Mouse (Mus musculus) lung, embryonic 14.5 days (tissue): Measurements from ENCODE around the gene 4930544D05Rik. TPM values are rescaled to one million over a fixed set of nuclear protein-coding genes. Genes with fewer than 3 reads are reported as not detected.

Source experiments
- ATAC-seq: fragments of 200-750 bp; cut with Nextera tagmentation; 2 replicates; pipeline ENCODE4 v1.8.0; 2017; ENCODE audit warnings: mild to moderate bottlenecking, moderate TSS enrichment, moderate library complexity; ENCODE audit not compliant: insufficient read depth
- DNase-seq: peaks from one replicate; pipeline ENCODE4 v3.0.0-alpha.2; 2015
- H3K27ac ChIP-seq: fragments of 300-500 bp; sonication (generic); 2 replicates; pipeline ENCODE4 v1.5.1; 2014; ENCODE audit warnings: low read depth, mild to moderate bottlenecking, moderate library complexity
- H3K27me3 ChIP-seq: fragments of 300-500 bp; sonication (generic); 2 replicates; pipeline ENCODE4 v1.6.1; 2014; ENCODE audit warnings: low read length, control low read depth; ENCODE audit not compliant: insufficient read depth
- H3K36me3 ChIP-seq: fragments of 300-500 bp; sonication (generic); 2 replicates; pipeline ENCODE4 v1.6.1; 2014; ENCODE audit warnings: control low read depth; ENCODE audit not compliant: insufficient read depth
- H3K4me1 ChIP-seq: fragments of 300-500 bp; sonication (generic); 2 replicates; pipeline ENCODE4 v1.6.1; 2014; ENCODE audit warnings: antibody characterized with exemption, control low read depth; ENCODE audit not compliant: insufficient read depth
- H3K4me2 ChIP-seq: fragments of 300-500 bp; sonication (generic); 2 replicates; pipeline ENCODE4 v1.6.1; 2014; ENCODE audit warnings: mild to moderate bottlenecking
- H3K4me3 ChIP-seq: fragments of 300-500 bp; sonication (generic); 2 replicates; pipeline ENCODE4 v1.5.1; 2014; ENCODE audit warnings: low read depth, low read length
- H3K9ac ChIP-seq: fragments of 300-500 bp; sonication (generic); 2 replicates; pipeline ENCODE4 v1.6.1; 2014
- H3K9me3 ChIP-seq: fragments of 300-500 bp; sonication (generic); 2 replicates; pipeline ENCODE4 v1.6.1; 2016; ENCODE audit warnings: low read depth, low read length, control low read depth
- CTCF ChIP-seq: IDR thresholded peaks from 2 replicates; pipeline ENCODE4 v1.5.1; 2016; ENCODE audit warnings: antibody characterized with exemption, low read depth
- WGBS: fragments of 180-500 bp; shearing (Covaris S2); extraction: QIAGEN DNeasy Blood & Tissue Kit; methylation state at CpG from one replicate; pipeline ENCODE4 v1.1.7; 2014; 5-methylcytosine and 5-hydroxymethylcytosine counted together
- polyA plus RNA-seq: library from polyadenylated mRNA; unstranded; fragments of >200 nt; fragmentation: Nextera tagmentation; extraction: Ambion mirVana; gene quantifications from 2 replicates; pipeline ENCODE4 v1.2.1, GENCODE M21; 2014

Gene 4930544D05Rik
- polyA plus RNA-seq, 1 experiment from 2014 or later: not detected

DNA sequence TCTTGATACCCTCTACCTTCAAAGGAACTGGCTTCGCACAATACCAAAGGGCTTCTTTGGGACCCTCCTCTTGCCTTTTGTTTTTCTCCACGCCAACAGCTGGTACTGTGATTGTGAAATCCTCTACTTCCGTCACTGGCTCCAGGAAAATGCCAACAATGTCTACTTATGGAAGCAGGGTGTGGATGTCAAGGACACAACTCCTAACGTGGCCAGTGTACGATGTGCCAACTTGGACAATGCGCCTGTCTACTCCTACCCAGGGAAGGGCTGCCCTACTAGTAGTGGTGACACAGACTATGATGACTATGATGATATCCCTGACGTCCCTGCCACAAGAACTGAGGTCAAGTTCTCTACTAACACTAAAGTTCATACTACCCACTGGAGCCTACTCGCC is 24.3 kb downstream of the 4930544D05Rik start:
- TF ChIP-seq CTCF: no peak
- Histone ChIP-seq H3K27ac (no peak overlapping the region), H3K9me3 (no peaks in the 10 kb centered on the region), H3K27me3 (no peaks in the 10 kb centered on the region), H3K4me2 (no peak overlapping the region), H3K9ac (no peak overlapping the region), H3K4me3 (no peak overlapping the region), H3K4me1 (no peaks in the 10 kb centered on the region), H3K36me3 (peaks cover 18% of the 10 kb centered on the region)
- WGBS: 77% methylated on average over 8 of the region's 8 CpGs
- ATAC-seq: no peak
- no peak for DNase-seq

DNA sequence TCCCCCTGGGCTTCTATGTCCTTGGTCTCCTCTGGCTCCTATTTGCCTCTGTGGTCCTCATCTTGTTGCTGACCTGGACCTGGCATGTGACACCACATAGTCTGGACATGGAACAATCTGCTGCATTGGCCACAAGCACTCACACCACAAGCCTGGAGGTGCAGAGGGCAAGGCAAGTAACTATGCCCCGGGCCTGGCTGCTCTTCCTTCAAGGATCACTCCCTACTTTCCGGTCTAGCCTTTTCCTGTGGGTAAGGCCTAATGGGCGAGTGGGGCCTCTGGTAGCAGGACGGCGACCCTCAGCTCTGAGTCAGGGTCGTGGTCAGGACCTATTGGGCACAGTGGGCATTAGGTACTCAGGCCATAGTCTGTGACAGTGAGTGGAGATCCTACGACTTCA is 25.6 kb downstream of the 4930544D05Rik start:
- 84% methylated on average over 7 of the region's 7 CpGs for WGBS
- Histone ChIP-seq H3K27me3 (no peaks in the 10 kb centered on the region), H3K9ac (no peak overlapping the region), H3K27ac (no peak overlapping the region), H3K9me3 (no peaks in the 10 kb centered on the region), H3K4me3 (no peak overlapping the region), H3K4me1 (peaks cover 6% of the 10 kb centered on the region; the same call in 1 of the 2 replicates), H3K36me3 (peaks cover 27% of the 10 kb centered on the region), H3K4me2 (no peak overlapping the region)
- DNase-seq: no peak
- TF ChIP-seq CTCF: no peak
- ATAC-seq: no peak

GRCm38 (mm10) chr11:70643051-70643450 is 27.4 kb downstream of the 4930544D05Rik start:
- no peaks in the 10 kb centered on the region for H3K27me3 ChIP-seq
- peaks cover 31% of the 10 kb centered on the region for H3K36me3 ChIP-seq
- no peak for TF ChIP-seq CTCF
- H3K4me3 ChIP-seq: no peak overlapping the region
- no peak overlapping the region for H3K9ac ChIP-seq
- H3K4me1 ChIP-seq: peaks cover 6% of the 10 kb centered on the region; the same call in 1 of the 2 replicates
- ATAC-seq: no peak
- H3K4me2 ChIP-seq: no peak overlapping the region
- no peaks in the 10 kb centered on the region for H3K9me3 ChIP-seq
- WGBS: 88% methylated on average over 6 of the region's 6 CpGs
- no peak for DNase-seq
- H3K27ac ChIP-seq: no peak overlapping the region

DNA sequence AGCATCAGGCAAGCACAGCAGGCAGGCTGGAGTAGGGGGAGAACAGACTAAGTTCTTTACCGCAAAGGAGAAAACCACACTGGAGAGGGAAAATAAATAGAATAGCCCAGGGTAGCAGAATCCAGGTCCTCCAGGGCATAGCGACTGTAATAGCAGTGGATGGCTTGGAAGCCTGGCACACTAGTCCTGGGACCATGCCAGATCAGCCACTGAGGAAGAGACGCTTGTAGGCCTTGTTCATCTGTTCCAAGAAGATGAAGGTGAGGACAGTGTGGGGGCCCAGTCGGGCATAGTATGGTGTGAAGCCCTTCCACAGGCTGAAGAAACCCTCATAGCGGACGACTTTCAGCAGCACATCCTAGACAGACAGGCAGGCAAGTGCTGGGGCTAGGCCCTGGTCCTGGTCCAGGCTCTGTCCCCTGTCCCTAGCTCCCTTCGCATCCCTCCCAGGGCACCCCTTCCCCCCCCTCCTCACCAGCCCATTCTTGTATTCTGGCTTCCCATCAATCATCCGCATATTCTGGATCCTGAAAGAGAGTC is 29.0 kb downstream of the 4930544D05Rik start:
- no peak overlapping the region for H3K4me2 ChIP-seq
- no peak for DNase-seq
- 92% methylated on average over 7 of the region's 8 CpGs for WGBS

DNA sequence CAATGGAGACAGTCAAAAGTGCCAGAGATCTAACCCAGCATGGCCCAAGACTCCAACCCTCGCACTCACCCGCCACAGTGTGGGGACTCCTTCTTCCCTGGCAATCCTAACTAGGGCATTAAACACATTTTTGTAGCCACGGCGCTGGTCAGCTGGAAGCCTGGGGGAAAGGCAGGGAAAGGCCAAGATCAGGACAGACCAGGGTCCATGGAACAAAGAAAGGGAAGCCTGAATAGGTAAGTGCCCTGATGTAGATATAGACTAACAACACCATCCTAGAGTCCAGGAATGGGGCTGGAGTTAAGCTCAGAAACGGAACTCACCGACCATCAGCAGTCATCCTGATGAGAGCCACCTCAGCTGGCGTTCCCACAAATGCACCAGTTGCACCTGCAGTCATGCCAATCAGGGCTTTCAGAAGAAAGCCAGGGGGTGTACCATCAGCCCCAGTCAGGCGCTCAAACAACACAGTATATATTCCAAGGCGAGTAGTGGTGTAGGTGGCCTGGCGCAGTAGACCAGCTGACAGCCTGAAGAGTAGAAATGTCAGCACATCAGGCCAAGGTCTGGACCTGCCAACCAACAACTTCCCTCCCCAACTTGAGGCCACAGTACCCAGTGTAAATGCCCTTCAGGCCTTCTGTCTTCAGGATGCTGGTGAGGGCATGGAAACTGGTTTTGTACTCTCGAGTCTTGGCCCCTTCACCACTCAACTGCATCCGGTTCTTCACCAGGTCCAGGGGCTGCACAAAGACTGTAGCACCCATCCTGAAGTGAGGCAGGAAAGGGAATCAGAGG is 30.0 kb downstream of the 4930544D05Rik start:
- no peak for ATAC-seq
- Histone ChIP-seq H3K9me3 (no peaks in the 10 kb centered on the region), H3K9ac (peak overlapping the region; percentile 82), H3K27me3 (no peaks in the 10 kb centered on the region), H3K4me1 (peaks cover 6% of the 10 kb centered on the region), H3K4me2 (peak overlapping the region; percentile 84), H3K4me3 (peak overlapping the region; percentile 74), H3K36me3 (peaks cover 56% of the 10 kb centered on the region), H3K27ac (0 out of 2 replicates have a peak overlapping the region, but pooled peaks have one; percentile 89)
- no peak for DNase-seq
- no peak for TF ChIP-seq CTCF
- WGBS: 85% methylated on average over 12 of the region's 12 CpGs

More for the DNA sequence above, 29.0 kb downstream of the 4930544D05Rik start:
- ATAC-seq: no peak
- H3K27ac ChIP-seq: no peak overlapping the region
- no peaks in the 10 kb centered on the region for H3K9me3 ChIP-seq
- H3K9ac ChIP-seq: peak overlapping the region; percentile 82; the same call in 1 of the 2 replicates
- peaks cover 46% of the 10 kb centered on the region for H3K36me3 ChIP-seq
- no peaks in the 10 kb centered on the region for H3K27me3 ChIP-seq
- no peak for TF ChIP-seq CTCF
- H3K4me1 ChIP-seq: peaks cover 6% of the 10 kb centered on the region
- H3K4me3 ChIP-seq: no peak overlapping the region

DNA sequence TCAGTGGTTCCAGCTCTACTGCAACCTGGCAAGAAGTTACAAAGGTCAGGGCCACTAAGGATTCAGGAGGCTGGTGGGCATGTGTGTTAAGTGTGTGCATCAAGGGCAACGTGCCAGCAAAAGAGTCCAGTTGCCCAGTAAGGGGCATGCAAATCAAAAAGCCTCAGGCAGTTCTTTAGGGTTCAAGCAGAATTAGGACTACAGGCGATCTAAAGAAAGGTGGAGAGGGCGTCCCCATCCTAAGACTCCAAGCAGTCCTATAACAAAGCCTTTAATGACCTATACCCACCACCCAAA is 30.6 kb downstream of the 4930544D05Rik start:
- H3K4me2 ChIP-seq: peak overlapping the region; percentile 84
- DNase-seq (no peak), ATAC-seq (no peak)
- H3K4me1 ChIP-seq: peaks cover 6% of the 10 kb centered on the region
- 26% methylated on average over 3 of the region's 3 CpGs for WGBS
- H3K27me3 ChIP-seq: no peaks in the 10 kb centered on the region
- no peak for TF ChIP-seq CTCF
- H3K4me3 ChIP-seq: peak overlapping the region; percentile 74
- peak overlapping the region; percentile 89 for H3K27ac ChIP-seq
- H3K36me3 ChIP-seq: peaks cover 62% of the 10 kb centered on the region
- H3K9ac ChIP-seq: peak overlapping the region; percentile 82
- H3K9me3 ChIP-seq: no peaks in the 10 kb centered on the region
